Mouse (Mus musculus) lung, embryonic 15.5 days (tissue): ENCODE measurements around the gene Ralgds. TPM values are rescaled to one million over a fixed set of nuclear protein-coding genes. Genes with fewer than 3 reads are reported as not detected.

Source experiments
- ATAC-seq: fragments of 200-750 bp; cut with Nextera tagmentation; 2 replicates; pipeline ENCODE4 v1.8.0; 2017; ENCODE audit warnings: moderate number of reproducible peaks, borderline replicate concordance; ENCODE audit not compliant: low FRiP score, low TSS enrichment; ENCODE audit errors: extremely low read depth
- H3K27ac ChIP-seq: fragments of 300-500 bp; sonication (generic); 2 replicates; pipeline ENCODE4 v1.5.1; 2015; ENCODE audit warnings: moderate library complexity, mild to moderate bottlenecking, inconsistent platforms
- H3K27me3 ChIP-seq: fragments of 300-500 bp; sonication (generic); 2 replicates; pipeline ENCODE4 v1.6.1; 2015; ENCODE audit warnings: inconsistent platforms
- H3K36me3 ChIP-seq: fragments of 300-500 bp; sonication (generic); 2 replicates; pipeline ENCODE4 v1.6.1; 2015; ENCODE audit warnings: inconsistent platforms
- H3K4me1 ChIP-seq: fragments of 300-500 bp; sonication (generic); 2 replicates; pipeline ENCODE4 v1.6.1; 2015; ENCODE audit warnings: inconsistent platforms
- H3K4me2 ChIP-seq: fragments of 300-500 bp; sonication (generic); 2 replicates; pipeline ENCODE4 v1.6.1; 2015; ENCODE audit warnings: inconsistent platforms, mild to moderate bottlenecking, moderate library complexity
- H3K4me3 ChIP-seq: fragments of 300-500 bp; sonication (generic); 2 replicates; pipeline ENCODE4 v1.5.1; 2015; ENCODE audit warnings: mild to moderate bottlenecking, inconsistent platforms
- H3K9ac ChIP-seq: fragments of 300-500 bp; sonication (generic); 2 replicates; pipeline ENCODE4 v1.6.1; 2015; ENCODE audit warnings: inconsistent platforms
- H3K9me3 ChIP-seq: fragments of 300-500 bp; sonication (generic); 2 replicates; pipeline ENCODE4 v1.6.1; 2016; ENCODE audit warnings: inconsistent platforms
- WGBS: fragments of 180-500 bp; shearing (Covaris S2); methylation state at CpG from one replicate; pipeline ENCODE4 v1.1.7; 2015; 5-methylcytosine and 5-hydroxymethylcytosine counted together
- polyA plus RNA-seq: library from polyadenylated mRNA; unstranded; fragments of >200 nt; fragmentation: Nextera tagmentation; extraction: Ambion mirVana; gene quantifications from 2 replicates; pipeline ENCODE4 v1.2.1, GENCODE M21; 2015

The Ralgds gene
- polyA plus RNA-seq, 1 experiment from 2014 or later = 30.9 TPM

- Histone ChIP-seq H3K27ac (no peak overlapping the region), H3K4me3 (no peak overlapping the region), H3K4me1 (no peaks in the 10 kb centered on the region), H3K9me3 (no peaks in the 10 kb centered on the region), H3K36me3 (no peaks in the 10 kb centered on the region), H3K27me3 (no peaks in the 10 kb centered on the region), H3K4me2 (no peak overlapping the region), H3K9ac (no peak overlapping the region)
- WGBS = 63% methylated on average over 20 of the region's 20 CpGs
- no peak for ATAC-seq
Observed at GRCm38 (mm10) chr2:28479208-28480204, 33.4 kb upstream of the Ralgds start.

GRCm38 (mm10) chr2:28483861-28484260 is 29.1 kb upstream of the Ralgds start:
- Histone ChIP-seq H3K4me2 (no peak overlapping the region), H3K9me3 (no peaks in the 10 kb centered on the region), H3K9ac (no peak overlapping the region), H3K4me1 (no peaks in the 10 kb centered on the region), H3K36me3 (no peaks in the 10 kb centered on the region), H3K27me3 (no peaks in the 10 kb centered on the region), H3K4me3 (no peak overlapping the region), H3K27ac (no peak overlapping the region)
- 61% methylated on average over 2 of the region's 2 CpGs for WGBS
- ATAC-seq = no peak

DNA sequence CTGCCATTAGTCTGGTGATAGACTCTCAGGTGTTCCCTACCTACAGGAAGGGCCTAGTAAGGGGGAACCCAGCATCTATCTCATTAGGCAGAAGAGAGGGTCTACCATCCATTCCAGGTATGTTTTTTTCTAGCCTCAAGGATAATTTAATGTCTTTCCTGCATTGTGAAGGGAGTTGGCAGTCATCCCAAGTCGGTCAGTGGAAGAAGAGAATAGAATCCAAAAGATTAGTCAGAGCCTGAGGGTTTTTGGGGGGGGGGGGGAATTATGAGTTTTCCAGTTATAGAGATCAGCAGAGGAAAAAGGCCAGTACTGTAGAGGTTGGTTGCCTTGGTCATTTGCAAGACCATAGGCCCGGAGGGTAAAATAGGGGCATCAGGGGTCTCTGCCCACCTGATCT is 18.4 kb upstream of the Ralgds start:
- no peak overlapping the region for H3K4me3 ChIP-seq
- H3K4me2 ChIP-seq = no peak overlapping the region
- no peak overlapping the region for H3K27ac ChIP-seq
- no peak for ATAC-seq
- H3K9me3 ChIP-seq = no peaks in the 10 kb centered on the region
- 73% methylated on average over 2 of the region's 2 CpGs for WGBS
- H3K27me3 ChIP-seq = no peaks in the 10 kb centered on the region
- no peak overlapping the region for H3K9ac ChIP-seq
- H3K4me1 ChIP-seq = peaks cover 18% of the 10 kb centered on the region
- H3K36me3 ChIP-seq = no peaks in the 10 kb centered on the region

- H3K4me2 ChIP-seq = no peak overlapping the region
- WGBS = 62% methylated on average over 14 of the region's 14 CpGs
Observed at GRCm38 (mm10) chr2:28495207-28495756, 17.6 kb upstream of the Ralgds start.

DNA sequence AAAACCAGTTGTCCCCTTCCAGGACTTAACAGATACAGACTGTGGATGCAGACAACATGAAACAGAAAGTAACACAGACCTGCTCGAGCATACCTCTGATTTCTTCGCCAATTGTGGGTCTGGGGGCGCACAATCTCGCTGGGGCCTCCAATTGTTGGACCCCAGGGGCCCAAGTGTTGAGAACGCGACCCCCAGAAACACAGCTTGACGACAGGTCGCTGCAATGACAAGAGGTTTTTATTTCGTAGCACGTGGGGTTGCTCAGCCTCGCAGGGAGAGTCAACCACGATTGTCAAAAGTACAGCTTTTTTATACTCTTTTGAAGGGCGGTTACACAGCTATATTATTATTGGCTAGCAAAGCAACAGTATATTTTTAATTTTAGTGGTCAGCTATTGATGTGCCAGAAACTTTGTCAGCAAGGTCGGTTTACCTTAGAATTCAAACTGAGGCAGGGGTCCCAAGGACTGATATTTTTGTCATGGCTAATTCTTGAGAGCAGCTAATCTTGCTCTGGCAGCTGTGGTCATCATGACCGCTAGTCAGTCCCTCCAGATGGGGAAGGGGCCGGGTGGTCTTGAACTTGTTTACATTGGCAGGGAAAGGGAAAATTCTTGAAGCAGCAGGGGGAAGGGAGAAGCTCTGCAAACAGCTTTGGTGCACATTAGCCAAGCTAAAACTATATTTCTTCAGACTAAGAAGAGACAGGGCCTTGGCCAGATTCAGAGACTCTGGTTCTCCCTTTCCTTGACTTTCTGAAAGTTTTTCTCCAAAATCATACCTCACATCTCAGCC is 16.9 kb upstream of the Ralgds start:
- H3K9me3 ChIP-seq = no peaks in the 10 kb centered on the region
- H3K9ac ChIP-seq = no peak overlapping the region
- no peaks in the 10 kb centered on the region for H3K36me3 ChIP-seq
- 66% methylated on average over 16 of the region's 16 CpGs for WGBS
- H3K27ac ChIP-seq = peak overlapping the region; percentile 59; the same call in 1 of the 2 replicates
- no peak overlapping the region for H3K4me3 ChIP-seq
- H3K4me2 ChIP-seq = no peak overlapping the region
- peaks cover 18% of the 10 kb centered on the region for H3K4me1 ChIP-seq
- no peak for ATAC-seq
- no peaks in the 10 kb centered on the region for H3K27me3 ChIP-seq

More at GRCm38 (mm10) chr2:28495207-28495756, 17.6 kb upstream of the Ralgds start:
- Histone ChIP-seq H3K4me1 (peaks cover 18% of the 10 kb centered on the region), H3K36me3 (no peaks in the 10 kb centered on the region), H3K27me3 (no peaks in the 10 kb centered on the region), H3K27ac (no peak overlapping the region), H3K4me3 (no peak overlapping the region), H3K9ac (no peak overlapping the region), H3K9me3 (no peaks in the 10 kb centered on the region)
- no peak for ATAC-seq

GRCm38 (mm10) chr2:28496671-28497070 is 16.3 kb upstream of the Ralgds start, which contains the start of gene Gbgt1:
TSS of gene Gbgt1 (plus strand) at chr2:28496891.
- peak within 1 kb of the TSS; percentile 59; the same call in 1 of the 2 replicates for H3K27ac ChIP-seq
- peak within 1 kb of the TSS; percentile 16; the same call in 1 of the 2 replicates for H3K4me2 ChIP-seq
- no peaks in the 10 kb centered on the region for H3K27me3 ChIP-seq
- H3K4me3 ChIP-seq = no peak within 1 kb of the TSS
- no peaks in the 10 kb centered on the region for H3K36me3 ChIP-seq
- no peaks in the 10 kb centered on the region for H3K9me3 ChIP-seq
- ATAC-seq = peak; percentile 35; the same call in 1 of the 2 replicates
- peaks cover 18% of the 10 kb centered on the region for H3K4me1 ChIP-seq
- no peak within 1 kb of the TSS for H3K9ac ChIP-seq
- 71% methylated on average over 5 of the region's 5 CpGs for WGBS

DNA sequence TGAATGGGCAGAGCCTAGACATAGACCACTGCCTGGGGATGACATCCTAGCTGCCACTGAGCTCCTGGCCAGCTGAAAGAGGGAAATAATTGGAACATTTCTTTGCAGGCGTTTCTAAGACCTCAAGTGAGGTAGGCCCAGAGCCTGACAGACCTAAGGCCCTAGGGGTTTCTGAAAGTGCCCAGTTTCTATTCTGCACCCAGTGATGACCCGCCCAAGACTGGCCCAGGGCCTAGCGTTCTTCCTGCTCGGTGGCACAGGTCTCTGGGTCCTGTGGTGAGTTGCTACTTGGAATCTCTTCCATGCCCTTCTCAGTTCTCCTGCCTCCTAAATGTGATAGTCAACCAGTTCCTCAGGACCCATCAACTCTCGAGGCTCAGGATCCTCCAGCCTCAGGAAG is 15.4 kb upstream of the Ralgds start:
- Histone ChIP-seq H3K27ac (no peak overlapping the region), H3K4me2 (peak overlapping the region; percentile 16; the same call in 1 of the 2 replicates), H3K4me3 (no peak overlapping the region), H3K27me3 (no peaks in the 10 kb centered on the region), H3K9me3 (no peaks in the 10 kb centered on the region), H3K9ac (no peak overlapping the region), H3K4me1 (peaks cover 18% of the 10 kb centered on the region), H3K36me3 (no peaks in the 10 kb centered on the region)
- ATAC-seq = no peak
- 83% methylated on average over 5 of the region's 5 CpGs for WGBS

- H3K9me3 ChIP-seq = no peaks in the 10 kb centered on the region
- no peak overlapping the region for H3K9ac ChIP-seq
- H3K4me1 ChIP-seq = peaks cover 18% of the 10 kb centered on the region
Observed at GRCm38 (mm10) chr2:28498431-28498830, 14.5 kb upstream of the Ralgds start.

DNA sequence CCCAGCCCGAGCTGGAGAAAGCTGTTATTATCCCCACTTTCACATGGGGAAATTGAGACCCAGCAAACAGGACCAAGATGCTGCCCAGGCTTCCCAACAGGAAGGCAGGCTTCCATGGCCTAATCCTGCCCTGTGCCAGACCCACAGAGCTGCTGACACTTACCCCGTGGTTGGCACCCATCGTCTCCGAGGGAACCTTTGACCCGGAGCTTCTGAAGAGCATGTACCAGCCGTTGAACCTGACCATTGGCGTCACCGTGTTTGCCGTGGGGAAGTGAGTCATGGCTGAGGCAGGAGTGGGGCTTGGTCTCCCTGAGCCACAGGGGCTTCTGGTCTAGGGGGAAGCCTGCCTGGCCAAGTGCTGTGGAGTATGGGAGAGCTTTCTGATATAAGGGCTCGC is 9.9 kb upstream of the Ralgds start:
- H3K9me3 ChIP-seq = no peaks in the 10 kb centered on the region
- H3K4me3 ChIP-seq = no peak overlapping the region
- WGBS = 73% methylated on average over 10 of the region's 10 CpGs
- no peak overlapping the region for H3K27ac ChIP-seq
- H3K27me3 ChIP-seq = no peaks in the 10 kb centered on the region
- no peak overlapping the region for H3K9ac ChIP-seq
- ATAC-seq = no peak
- H3K4me1 ChIP-seq = no peaks in the 10 kb centered on the region
- no peak overlapping the region for H3K4me2 ChIP-seq
- no peaks in the 10 kb centered on the region for H3K36me3 ChIP-seq

More at GRCm38 (mm10) chr2:28498431-28498830, 14.5 kb upstream of the Ralgds start:
- 77% methylated on average over 4 of the region's 4 CpGs for WGBS
- no peak overlapping the region for H3K4me2 ChIP-seq
- H3K36me3 ChIP-seq = no peaks in the 10 kb centered on the region
- H3K4me3 ChIP-seq = no peak overlapping the region
- no peaks in the 10 kb centered on the region for H3K27me3 ChIP-seq
- ATAC-seq = no peak
- H3K27ac ChIP-seq = no peak overlapping the region

- 88% methylated on average over 13 of the region's 13 CpGs for WGBS
- no peak for ATAC-seq
- no peak overlapping the region for H3K4me2 ChIP-seq
Observed at GRCm38 (mm10) chr2:28504676-28505075, 8.2 kb upstream of the Ralgds start.

DNA sequence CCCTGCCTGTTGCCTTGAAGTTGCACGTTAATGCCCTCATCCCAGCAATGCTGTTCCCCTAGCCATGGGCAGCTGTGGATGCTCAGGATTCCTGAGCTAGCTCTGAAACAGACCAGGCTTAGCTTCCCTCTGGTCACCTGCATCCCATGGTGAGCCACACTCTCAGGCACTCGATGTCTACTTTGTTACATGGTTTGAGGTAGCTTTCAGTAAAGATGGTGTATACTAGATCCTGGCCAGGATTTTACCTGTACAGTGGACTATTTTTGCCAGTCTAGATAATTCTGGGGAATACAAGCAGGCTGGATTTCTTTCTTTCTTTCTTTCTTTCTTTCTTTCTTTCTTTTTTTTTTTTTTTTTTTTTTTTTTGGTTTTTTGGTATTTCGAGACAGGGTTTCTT is 7.1 kb upstream of the Ralgds start, which contains the start of gene Gm10134:
Gm10134 (plus strand) TSS at position 301 of the 400 bp plus-strand sequence.
- no peaks in the 10 kb centered on the region for H3K4me1 ChIP-seq
- H3K36me3 ChIP-seq = no peaks in the 10 kb centered on the region
- 67% methylated on average over 3 of the region's 3 CpGs for WGBS
- H3K27me3 ChIP-seq = 0 out of 2 replicates have a peak, but pooled peaks cover 5% of the 10 kb centered on the region
- no peaks in the 10 kb centered on the region for H3K9me3 ChIP-seq
- no peak within 1 kb of the TSS for H3K9ac ChIP-seq
- no peak within 1 kb of the TSS for H3K27ac ChIP-seq
- no peak within 1 kb of the TSS for H3K4me2 ChIP-seq
- H3K4me3 ChIP-seq = no peak within 1 kb of the TSS
- no peak for ATAC-seq

More at GRCm38 (mm10) chr2:28504676-28505075, 8.2 kb upstream of the Ralgds start:
- H3K27me3 ChIP-seq = no peaks in the 10 kb centered on the region
- H3K9me3 ChIP-seq = no peaks in the 10 kb centered on the region
- no peaks in the 10 kb centered on the region for H3K4me1 ChIP-seq
- no peak overlapping the region for H3K9ac ChIP-seq
- no peak overlapping the region for H3K4me3 ChIP-seq
- no peak overlapping the region for H3K27ac ChIP-seq
- no peaks in the 10 kb centered on the region for H3K36me3 ChIP-seq
